Mouse (Mus musculus): ENCODE measurements around the gene Ppm1g.

Ppm1g gene

GRCm38 (mm10) chr5:31220448-31221303, at the start of gene Ppm1g:
Ppm1g (minus strand) TSS chr5:31220687.
- DNase-seq: peak; percentile 99

GRCm38 (mm10) chr5:31267686-31268085, 47.2 kb upstream of the Ppm1g start:
- no peak for DNase-seq

- no peak for DNase-seq
Measured at GRCm38 (mm10) chr5:31266101-31266500, 45.6 kb upstream of the Ppm1g start.

- no peak for DNase-seq
Measured at GRCm38 (mm10) chr5:31257616-31258015, 37.1 kb upstream of the Ppm1g start.

- no peak for DNase-seq
Measured at GRCm38 (mm10) chr5:31255971-31256370, 35.5 kb upstream of the Ppm1g start.

- no peak for DNase-seq
Measured at GRCm38 (mm10) chr5:31255381-31255780, 34.9 kb upstream of the Ppm1g start.

GRCm38 (mm10) chr5:31254901-31255300, 34.4 kb upstream of the Ppm1g start:
- no peak for DNase-seq

- DNase-seq: peak; percentile 23 to 44
Measured at GRCm38 (mm10) chr5:31254452-31254851, 34.0 kb upstream of the Ppm1g start.

- no peak for DNase-seq
Measured at GRCm38 (mm10) chr5:31253806-31254205, 33.3 kb upstream of the Ppm1g start.

GRCm38 (mm10) chr5:31252795-31253545, 32.5 kb upstream of the Ppm1g start:
- peak in 1 of 2 experiments; percentile 17 for DNase-seq

- peak in 1 of 2 experiments; percentile 34 for DNase-seq
Measured at GRCm38 (mm10) chr5:31252151-31252550, 31.7 kb upstream of the Ppm1g start.

- DNase-seq: peak; percentile 76 to 85
Measured at GRCm38 (mm10) chr5:31251541-31252101, 31.1 kb upstream of the Ppm1g start, which contains the start of gene Krtcap3. Krtcap3 (plus strand) TSS chr5:31251691.

- no peak for DNase-seq
Measured at GRCm38 (mm10) chr5:31250716-31251115, 30.2 kb upstream of the Ppm1g start.

GRCm38 (mm10) chr5:31242191-31242590, 21.7 kb upstream of the Ppm1g start:
- no peak for DNase-seq

GRCm38 (mm10) chr5:31241522-31242034, 21.1 kb upstream of the Ppm1g start:
- DNase-seq: no peak

- peak; percentile 96 to 98 for DNase-seq
Measured at GRCm38 (mm10) chr5:31240637-31241521, 20.4 kb upstream of the Ppm1g start, which contains the start of the genes Nrbp1 and Gm9970. Nrbp1 (plus strand) TSS chr5:31240864. Gm9970 (minus strand) TSS chr5:31241232.

- DNase-seq: no peak
Measured at GRCm38 (mm10) chr5:31226641-31227040, 6.2 kb upstream of the Ppm1g start.

GRCm38 (mm10) chr5:31222696-31223095, 2.2 kb upstream of the Ppm1g start:
- DNase-seq: no peak

- peak; percentile 65 to 79 for DNase-seq
Measured at GRCm38 (mm10) chr5:31221304-31221945, 938 bp upstream of the Ppm1g start.

GRCm38 (mm10) chr5:31219911-31220447, 508 bp downstream of the Ppm1g start:
- peak; percentile 64 to 79 for DNase-seq

- DNase-seq: no peak
Measured at GRCm38 (mm10) chr5:31219474-31219873, 1.0 kb downstream of the Ppm1g start.
